ENCODE assay signal across 26 mouse cellular contexts in genomic region chr11:114528937-114529772, GRCm38 (mm10).
DNase-seq lines count a peak whose midpoint lies in the region; ATAC-seq lines count a peak whose summit lies in the region.
"Had no signal": no experiment of that assay in that cellular context is flagged by ENCODE, and none has a peak within 500 bp of the region (broad histone marks: within the 10 kb centered on the region; RNA-seq: fewer than 3 reads in every experiment).

No protein-coding gene starts in this region.

- no peak for DNase-seq in forebrain, embryonic 10.5 days (ENCODE audit: extremely low spot score, low spot score)
- DNase-seq in hindbrain, embryonic 11.5 days (ENCODE audit: low spot score) = peak; percentile 41
- DNase-seq in midbrain, embryonic 11.5 days (ENCODE audit: low spot score, missing footprints) = no peak
- DNase-seq in yolk sac, embryonic 10.5 days (ENCODE audit: low spot score) = no peak
- DNase-seq in cerebellum, postnatal 36 days = no peak
- DNase-seq: adrenal gland, adult 2 months; adrenal gland, postnatal 36 days; cerebellum, adult 2 months; cerebellum, postnatal 14 days; gastrocnemius, postnatal 14 days; heart, postnatal 14 days; kidney, adult 8-10 months; kidney, postnatal 4 days; liver, postnatal 0 days; lung, postnatal 36 days; right cerebral cortex, adult 18-20 months; spleen, adult 18-20 months; thymus, postnatal 25 days had no signal

- ATAC-seq in forebrain, embryonic 12.5 days (ENCODE audit: low FRiP score) = no peak
- ATAC-seq in hindbrain, embryonic 11.5 days (ENCODE audit: low FRiP score) = peak; percentile 51; the same call in 1 of the 2 replicates
- ATAC-seq in hindbrain, embryonic 16.5 days = no peak
- ATAC-seq in midbrain, embryonic 11.5 days (ENCODE audit: low FRiP score) = peak; percentile 70
- peak; percentile 68 for ATAC-seq in midbrain, embryonic 16.5 days
- ATAC-seq: activated CD4-positive, CD25-positive, alpha-beta regulatory T cell, adult 4 months; intestine, embryonic 16.5 days; liver, embryonic 12.5 days; liver, postnatal 0 days had no signal

- no peak overlapping the region for H3K9ac ChIP-seq in forebrain, embryonic 12.5 days
- no peak overlapping the region for H3K9ac ChIP-seq in hindbrain, embryonic 11.5 days (ENCODE audit: low read depth, low read length)
- H3K9ac ChIP-seq in hindbrain, embryonic 16.5 days (ENCODE audit: low read depth, low read length) = no peak overlapping the region
- no peak overlapping the region for H3K9ac ChIP-seq in midbrain, embryonic 11.5 days (ENCODE audit: low read length)
- no peak overlapping the region for H3K9ac ChIP-seq in midbrain, embryonic 16.5 days (ENCODE audit: low read depth, low read length)
- H3K9ac ChIP-seq: liver, embryonic 12.5 days; liver, postnatal 0 days had no signal

- no peaks in the 10 kb centered on the region; the same call in 1 of the 2 replicates for H3K27me3 ChIP-seq in forebrain, embryonic 12.5 days
- no peaks in the 10 kb centered on the region for H3K27me3 ChIP-seq in forebrain, embryonic 10.5 days (ENCODE audit: poor library complexity, severe bottlenecking)
- H3K27me3 ChIP-seq in hindbrain, embryonic 11.5 days (ENCODE audit: control insufficient read depth, insufficient read depth, low read length) = no peaks in the 10 kb centered on the region; the same call in 1 of the 2 replicates
- peaks cover 2% of the 10 kb centered on the region; the same call in 1 of the 2 replicates for H3K27me3 ChIP-seq in hindbrain, embryonic 16.5 days (replicated peaks; ENCODE audit: control insufficient read depth, insufficient read depth, low read length)
- H3K27me3 ChIP-seq in midbrain, embryonic 11.5 days (ENCODE audit: control insufficient read depth, insufficient read depth, low read length) = no peaks in the 10 kb centered on the region
- H3K27me3 ChIP-seq in midbrain, embryonic 16.5 days (ENCODE audit: control insufficient read depth, insufficient read depth, low read depth, low read length) = no peaks in the 10 kb centered on the region
- H3K27me3 ChIP-seq: liver, embryonic 12.5 days had no signal

- no peak overlapping the region for H3K4me3 ChIP-seq in forebrain, embryonic 12.5 days (replicated peaks)
- H3K4me3 ChIP-seq in forebrain, embryonic 10.5 days = no peak overlapping the region
- H3K4me3 ChIP-seq in hindbrain, embryonic 11.5 days (ENCODE audit: low read depth, low read length) = no peak overlapping the region
- no peak overlapping the region for H3K4me3 ChIP-seq in hindbrain, embryonic 16.5 days (ENCODE audit: low read length)
- H3K4me3 ChIP-seq in midbrain, embryonic 11.5 days (ENCODE audit: low read depth, low read length) = no peak overlapping the region
- no peak overlapping the region for H3K4me3 ChIP-seq in midbrain, embryonic 16.5 days (ENCODE audit: low read depth, low read length)
- H3K4me3 ChIP-seq: liver, embryonic 12.5 days; megakaryocyte, embryonic 14.5 days had no signal

- peaks cover 17% of the 10 kb centered on the region for H3K4me1 ChIP-seq in forebrain, embryonic 12.5 days
- peaks cover 14% of the 10 kb centered on the region for H3K4me1 ChIP-seq in forebrain, embryonic 10.5 days
- H3K4me1 ChIP-seq in hindbrain, embryonic 11.5 days (replicated peaks; ENCODE audit: control insufficient read depth, insufficient read depth, low read length) = 0 out of 2 replicates have a peak, but pooled peaks cover 4% of the 10 kb centered on the region
- H3K4me1 ChIP-seq in hindbrain, embryonic 16.5 days (ENCODE audit: control insufficient read depth, insufficient read depth, low read depth, low read length) = no peaks in the 10 kb centered on the region
- H3K4me1 ChIP-seq in midbrain, embryonic 11.5 days (ENCODE audit: control insufficient read depth, insufficient read depth, low read length) = peaks cover 6% of the 10 kb centered on the region
- peaks cover 4% of the 10 kb centered on the region; the same call in 1 of the 2 replicates for H3K4me1 ChIP-seq in midbrain, embryonic 16.5 days (ENCODE audit: control insufficient read depth, insufficient read depth, low read length)
- H3K4me1 ChIP-seq: liver, embryonic 12.5 days had no signal

- no peaks in the 10 kb centered on the region for H3K9me3 ChIP-seq in forebrain, embryonic 12.5 days
- H3K9me3 ChIP-seq in forebrain, embryonic 10.5 days = no peaks in the 10 kb centered on the region
- no peaks in the 10 kb centered on the region for H3K9me3 ChIP-seq in hindbrain, embryonic 11.5 days (ENCODE audit: control insufficient read depth, low read length)
- H3K9me3 ChIP-seq in hindbrain, embryonic 16.5 days (ENCODE audit: control insufficient read depth, low read length) = no peaks in the 10 kb centered on the region
- no peaks in the 10 kb centered on the region for H3K9me3 ChIP-seq in midbrain, embryonic 11.5 days (ENCODE audit: control insufficient read depth, low read length)
- no peaks in the 10 kb centered on the region for H3K9me3 ChIP-seq in midbrain, embryonic 16.5 days (replicated peaks; ENCODE audit: control insufficient read depth, low read length, poor library complexity, severe bottlenecking)
- H3K9me3 ChIP-seq: liver, embryonic 12.5 days had no signal

- H3K4me2 ChIP-seq in forebrain, embryonic 12.5 days = no peak overlapping the region
- no peak overlapping the region for H3K4me2 ChIP-seq in hindbrain, embryonic 11.5 days (replicated peaks; ENCODE audit: low read depth, low read length)
- H3K4me2 ChIP-seq in hindbrain, embryonic 16.5 days (ENCODE audit: low read length) = no peak overlapping the region
- H3K4me2 ChIP-seq in midbrain, embryonic 11.5 days = no peak overlapping the region
- H3K4me2 ChIP-seq in midbrain, embryonic 16.5 days (ENCODE audit: low read length) = no peak overlapping the region
- H3K4me2 ChIP-seq: liver, embryonic 12.5 days had no signal

- peak overlapping the region; percentile 31; the same call in 1 of the 2 replicates for H3K27ac ChIP-seq in forebrain, embryonic 12.5 days
- H3K27ac ChIP-seq in forebrain, embryonic 10.5 days = no peak overlapping the region
- H3K27ac ChIP-seq in hindbrain, embryonic 11.5 days (ENCODE audit: low read depth, low read length) = peak overlapping the region; percentile 47
- no peak overlapping the region for H3K27ac ChIP-seq in hindbrain, embryonic 16.5 days (ENCODE audit: low read depth, low read length)
- H3K27ac ChIP-seq in midbrain, embryonic 11.5 days (ENCODE audit: low read depth, low read length) = peak overlapping the region; percentile 60
- H3K27ac ChIP-seq in midbrain, embryonic 16.5 days (ENCODE audit: low read length) = peak overlapping the region; percentile 36; the same call in 1 of the 2 replicates
- H3K27ac ChIP-seq: kidney, postnatal 0 days; liver, embryonic 12.5 days had no signal

- no peaks in the 10 kb centered on the region for H3K36me3 ChIP-seq in forebrain, embryonic 12.5 days (replicated peaks)
- H3K36me3 ChIP-seq in forebrain, embryonic 10.5 days (replicated peaks) = no peaks in the 10 kb centered on the region
- H3K36me3 ChIP-seq in hindbrain, embryonic 11.5 days (ENCODE audit: control insufficient read depth, insufficient read depth, low read length) = no peaks in the 10 kb centered on the region
- no peaks in the 10 kb centered on the region for H3K36me3 ChIP-seq in hindbrain, embryonic 16.5 days (ENCODE audit: control insufficient read depth, insufficient read depth, low read length)
- H3K36me3 ChIP-seq in midbrain, embryonic 11.5 days (ENCODE audit: control insufficient read depth, insufficient read depth, low read length) = no peaks in the 10 kb centered on the region
- H3K36me3 ChIP-seq in midbrain, embryonic 16.5 days (ENCODE audit: control insufficient read depth, insufficient read depth, low read length) = no peaks in the 10 kb centered on the region
- H3K36me3 ChIP-seq: liver, embryonic 12.5 days had no signal

- WGBS in forebrain, embryonic 12.5 days = 47% methylated on average over 10 of the region's 10 CpGs
- 57% methylated on average over 10 of the region's 10 CpGs for WGBS in forebrain, embryonic 10.5 days
- WGBS in hindbrain, embryonic 11.5 days = 41% methylated on average over 10 of the region's 10 CpGs
- WGBS in hindbrain, embryonic 16.5 days = 26% methylated on average over 10 of the region's 10 CpGs
- 45% methylated on average over 10 of the region's 10 CpGs for WGBS in midbrain, embryonic 11.5 days
- WGBS in midbrain, embryonic 16.5 days = 17% methylated on average over 10 of the region's 10 CpGs

Comparison
In these comparisons a context has a peak if more than half of its experiments do, and no peak if none do; other contexts are left out.
1. ATAC-seq: peak in hindbrain, embryonic 11.5 days (single experiment), midbrain, embryonic 11.5 days (single experiment) and midbrain, embryonic 16.5 days (single experiment); none in forebrain, embryonic 12.5 days (single experiment) and hindbrain, embryonic 16.5 days (single experiment).
2. H3K27ac ChIP-seq: peak in forebrain, embryonic 12.5 days (single experiment), hindbrain, embryonic 11.5 days (single experiment), midbrain, embryonic 11.5 days (single experiment) and midbrain, embryonic 16.5 days (single experiment); none in forebrain, embryonic 10.5 days (single experiment) and hindbrain, embryonic 16.5 days (single experiment).